Mouse (Mus musculus): ENCODE measurements around the gene Shld1. TPM values are rescaled to one million over a fixed set of nuclear protein-coding genes. Genes with fewer than 3 reads are reported as not detected.

Shld1 gene
- polyA plus RNA-seq, 1 experiment from 2014 or later, result 24.0 TPM

DNA sequence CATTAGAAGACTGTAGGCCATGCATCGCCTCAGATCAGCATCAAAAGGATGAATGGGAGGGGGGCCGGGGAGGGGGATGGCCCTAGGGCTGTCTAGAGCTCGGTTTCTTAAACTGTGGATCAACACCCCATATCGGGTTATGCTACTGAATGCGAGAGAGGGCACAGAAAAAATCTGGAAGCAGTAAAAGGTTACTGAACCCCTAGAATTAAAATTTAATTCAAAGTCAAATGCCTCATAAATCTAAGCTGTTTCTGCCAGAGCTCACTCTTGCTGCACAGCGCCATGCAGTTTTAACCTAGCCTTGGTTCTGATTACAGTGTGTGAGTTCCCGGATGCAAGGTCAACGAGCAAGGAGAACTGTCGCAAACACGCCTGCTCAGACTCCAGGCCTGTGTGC, 34.3 kb upstream of the Shld1 start:
- H3K27me3 ChIP-seq (ENCODE audit: control insufficient read depth, insufficient read depth, low read length), result no peaks in the 10 kb centered on the region
- H3K4me2 ChIP-seq (ENCODE audit: low read depth), result no peak overlapping the region
- no peak overlapping the region for H3K27ac ChIP-seq (ENCODE audit: low read depth, low read length)
- no peak for DNase-seq (ENCODE audit: low spot score)
- no peak; the same call in 1 of the 2 replicates for ATAC-seq (ENCODE audit: insufficient read depth, low FRiP score, low TSS enrichment)
- WGBS, result 54% methylated on average over 10 of the region's 10 CpGs
- no peak overlapping the region for H3K4me3 ChIP-seq (ENCODE audit: low read depth, low read length)
- no peaks in the 10 kb centered on the region for H3K9me3 ChIP-seq (ENCODE audit: control insufficient read depth, low read length)
- H3K4me1 ChIP-seq (ENCODE audit: control insufficient read depth, insufficient read depth, low read length), result no peaks in the 10 kb centered on the region
- H3K36me3 ChIP-seq (ENCODE audit: control insufficient read depth, insufficient read depth, low read length), result no peaks in the 10 kb centered on the region
- H3K9ac ChIP-seq (ENCODE audit: low read length), result no peak overlapping the region

- Histone ChIP-seq H3K4me2 (ENCODE audit: low read depth) (no peak overlapping the region), H3K4me1 (ENCODE audit: control insufficient read depth, insufficient read depth, low read length) (no peaks in the 10 kb centered on the region), H3K36me3 (ENCODE audit: control insufficient read depth, insufficient read depth, low read length) (no peaks in the 10 kb centered on the region), H3K27ac (ENCODE audit: low read depth, low read length) (no peak overlapping the region), H3K27me3 (ENCODE audit: control insufficient read depth, insufficient read depth, low read length) (no peaks in the 10 kb centered on the region), H3K9me3 (ENCODE audit: control insufficient read depth, low read length) (no peaks in the 10 kb centered on the region), H3K9ac (ENCODE audit: low read length) (no peak overlapping the region), H3K4me3 (ENCODE audit: low read depth, low read length) (no peak overlapping the region)
- no peak for ATAC-seq (ENCODE audit: insufficient read depth, low FRiP score, low TSS enrichment)
- DNase-seq (ENCODE audit: low spot score), result no peak
- WGBS, result 87% methylated on average over 6 of the region's 6 CpGs
Measured at GRCm38 (mm10) chr2:132654834-132655495, 31.8 kb upstream of the Shld1 start.

GRCm38 (mm10) chr2:132657186-132657585, 29.5 kb upstream of the Shld1 start:
- H3K4me1 ChIP-seq (ENCODE audit: control insufficient read depth, insufficient read depth, low read length), result no peaks in the 10 kb centered on the region
- H3K27ac ChIP-seq (ENCODE audit: low read depth, low read length), result no peak overlapping the region
- H3K9ac ChIP-seq (ENCODE audit: low read length), result no peak overlapping the region
- DNase-seq (ENCODE audit: low spot score), result no peak
- H3K36me3 ChIP-seq (ENCODE audit: control insufficient read depth, insufficient read depth, low read length), result no peaks in the 10 kb centered on the region
- no peak overlapping the region for H3K4me3 ChIP-seq (ENCODE audit: low read depth, low read length)
- ATAC-seq (ENCODE audit: insufficient read depth, low FRiP score, low TSS enrichment), result no peak
- H3K9me3 ChIP-seq (ENCODE audit: control insufficient read depth, low read length), result no peaks in the 10 kb centered on the region
- H3K27me3 ChIP-seq (ENCODE audit: control insufficient read depth, insufficient read depth, low read length), result no peaks in the 10 kb centered on the region
- H3K4me2 ChIP-seq (ENCODE audit: low read depth), result no peak overlapping the region
- 79% methylated on average over 2 of the region's 2 CpGs for WGBS

GRCm38 (mm10) chr2:132658412-132659120, 28.2 kb upstream of the Shld1 start:
- Histone ChIP-seq H3K4me1 (ENCODE audit: control insufficient read depth, insufficient read depth, low read length) (no peaks in the 10 kb centered on the region), H3K9me3 (ENCODE audit: control insufficient read depth, low read length) (no peaks in the 10 kb centered on the region), H3K27me3 (ENCODE audit: control insufficient read depth, insufficient read depth, low read length) (no peaks in the 10 kb centered on the region), H3K27ac (ENCODE audit: low read depth, low read length) (no peak overlapping the region), H3K4me2 (ENCODE audit: low read depth) (no peak overlapping the region), H3K9ac (ENCODE audit: low read length) (no peak overlapping the region), H3K4me3 (ENCODE audit: low read depth, low read length) (no peak overlapping the region), H3K36me3 (ENCODE audit: control insufficient read depth, insufficient read depth, low read length) (no peaks in the 10 kb centered on the region)
- no peak for DNase-seq (ENCODE audit: low spot score)
- ATAC-seq (ENCODE audit: insufficient read depth, low FRiP score, low TSS enrichment), result no peak
- WGBS, result 80% methylated on average over 9 of the region's 9 CpGs

DNA sequence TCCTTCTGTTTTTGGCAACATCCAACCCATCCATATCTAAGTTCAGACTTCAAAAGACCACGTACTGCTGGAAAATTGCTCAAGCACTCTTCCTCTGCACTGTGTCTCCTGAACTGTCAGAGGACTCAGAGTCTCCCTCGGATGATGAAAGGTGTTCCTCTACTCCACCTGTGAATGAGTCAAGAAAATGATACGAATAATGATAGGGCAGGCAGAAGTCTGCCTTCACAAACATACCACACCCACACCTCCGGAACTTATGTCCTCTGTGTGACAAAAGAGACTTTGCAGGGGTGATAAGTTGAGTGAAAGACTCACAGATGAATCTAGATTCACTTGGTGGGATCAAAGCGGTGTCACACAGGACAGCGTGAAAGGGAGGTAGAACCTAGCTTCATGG, 17.6 kb upstream of the Shld1 start:
- Histone ChIP-seq H3K27me3 (ENCODE audit: control insufficient read depth, insufficient read depth, low read length) (no peaks in the 10 kb centered on the region), H3K4me2 (ENCODE audit: low read depth) (no peak overlapping the region), H3K9me3 (ENCODE audit: control insufficient read depth, low read length) (no peaks in the 10 kb centered on the region), H3K36me3 (ENCODE audit: control insufficient read depth, insufficient read depth, low read length) (no peaks in the 10 kb centered on the region), H3K27ac (ENCODE audit: low read depth, low read length) (no peak overlapping the region), H3K9ac (ENCODE audit: low read length) (no peak overlapping the region), H3K4me1 (ENCODE audit: control insufficient read depth, insufficient read depth, low read length) (no peaks in the 10 kb centered on the region), H3K4me3 (ENCODE audit: low read depth, low read length) (no peak overlapping the region)
- ATAC-seq (ENCODE audit: insufficient read depth, low FRiP score, low TSS enrichment) (no peak), DNase-seq (ENCODE audit: low spot score) (no peak)
- 86% methylated on average over 6 of the region's 6 CpGs for WGBS

DNA sequence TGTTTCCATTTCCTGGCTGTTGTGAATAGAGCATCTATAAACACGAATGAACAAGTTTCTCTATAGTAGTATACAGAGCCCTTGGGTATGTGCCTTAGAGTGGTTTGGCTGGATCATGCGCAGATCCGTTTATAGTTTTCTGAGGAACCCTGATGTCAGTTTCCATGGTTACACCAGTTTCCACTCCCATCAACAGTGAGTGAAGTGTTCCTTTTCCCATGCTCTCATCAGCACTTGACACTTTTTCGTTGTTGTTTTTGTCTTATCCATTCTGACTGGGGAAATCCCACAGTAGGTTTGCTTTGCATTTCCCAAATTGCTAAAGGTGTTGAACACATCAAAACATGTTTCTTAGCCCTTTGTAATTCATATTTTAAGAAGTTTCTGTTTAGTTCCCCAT, 16.4 kb upstream of the Shld1 start:
- H3K27me3 ChIP-seq (ENCODE audit: control insufficient read depth, insufficient read depth, low read length), result no peaks in the 10 kb centered on the region
- H3K4me3 ChIP-seq (ENCODE audit: low read depth, low read length), result no peak overlapping the region
- DNase-seq (ENCODE audit: low spot score) (no peak), ATAC-seq (ENCODE audit: insufficient read depth, low FRiP score, low TSS enrichment) (no peak)
- H3K9ac ChIP-seq (ENCODE audit: low read length), result no peak overlapping the region
- no peak overlapping the region for H3K4me2 ChIP-seq (ENCODE audit: low read depth)
- no peaks in the 10 kb centered on the region for H3K9me3 ChIP-seq (ENCODE audit: control insufficient read depth, low read length)
- WGBS, result 84% methylated on average over 4 of the region's 4 CpGs
- no peaks in the 10 kb centered on the region for H3K36me3 ChIP-seq (ENCODE audit: control insufficient read depth, insufficient read depth, low read length)
- H3K27ac ChIP-seq (ENCODE audit: low read depth, low read length), result no peak overlapping the region
- no peaks in the 10 kb centered on the region for H3K4me1 ChIP-seq (ENCODE audit: control insufficient read depth, insufficient read depth, low read length)

DNA sequence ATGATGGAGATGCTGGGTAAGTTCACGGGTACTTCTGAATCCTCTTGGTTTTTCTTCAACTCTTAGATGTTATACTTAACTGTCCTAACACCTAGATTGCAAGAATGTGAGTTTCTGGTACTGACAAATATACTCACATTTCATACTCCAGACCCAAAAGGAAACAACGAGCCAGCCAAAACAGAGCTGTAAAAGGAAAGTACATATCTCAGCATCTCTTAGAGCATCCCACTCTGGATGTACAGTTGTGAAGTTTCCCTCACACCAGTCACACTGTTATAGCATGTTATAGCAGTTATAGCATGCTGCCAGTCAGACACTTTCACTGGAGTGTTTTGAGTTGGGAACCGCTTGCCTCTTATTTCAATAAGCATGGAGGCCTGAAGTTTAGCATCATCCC, 14.6 kb upstream of the Shld1 start:
- H3K9me3 ChIP-seq (ENCODE audit: control insufficient read depth, low read length), result no peaks in the 10 kb centered on the region
- no peaks in the 10 kb centered on the region for H3K36me3 ChIP-seq (ENCODE audit: control insufficient read depth, insufficient read depth, low read length)
- WGBS, result 95% methylated on average over 3 of the region's 3 CpGs
- H3K27ac ChIP-seq (ENCODE audit: low read depth, low read length), result no peak overlapping the region
- H3K4me3 ChIP-seq (ENCODE audit: low read depth, low read length), result no peak overlapping the region
- ATAC-seq (ENCODE audit: insufficient read depth, low FRiP score, low TSS enrichment), result no peak
- no peak overlapping the region for H3K4me2 ChIP-seq (ENCODE audit: low read depth)
- no peak overlapping the region for H3K9ac ChIP-seq (ENCODE audit: low read length)
- DNase-seq (ENCODE audit: low spot score), result no peak
- H3K4me1 ChIP-seq (ENCODE audit: control insufficient read depth, insufficient read depth, low read length), result no peaks in the 10 kb centered on the region
- H3K27me3 ChIP-seq (ENCODE audit: control insufficient read depth, insufficient read depth, low read length), result no peaks in the 10 kb centered on the region

- DNase-seq (ENCODE audit: low spot score) (no peak), ATAC-seq (ENCODE audit: insufficient read depth, low FRiP score, low TSS enrichment) (no peak)
- Histone ChIP-seq H3K9me3 (ENCODE audit: control insufficient read depth, low read length) (no peaks in the 10 kb centered on the region), H3K27me3 (ENCODE audit: control insufficient read depth, insufficient read depth, low read length) (no peaks in the 10 kb centered on the region), H3K9ac (ENCODE audit: low read length) (no peak overlapping the region), H3K27ac (ENCODE audit: low read depth, low read length) (no peak overlapping the region), H3K4me3 (ENCODE audit: low read depth, low read length) (no peak overlapping the region), H3K4me2 (ENCODE audit: low read depth) (no peak overlapping the region), H3K4me1 (ENCODE audit: control insufficient read depth, insufficient read depth, low read length) (no peaks in the 10 kb centered on the region), H3K36me3 (ENCODE audit: control insufficient read depth, insufficient read depth, low read length) (no peaks in the 10 kb centered on the region)
- 69% methylated on average over 4 of the region's 4 CpGs for WGBS
Measured at GRCm38 (mm10) chr2:132676111-132676510, 10.6 kb upstream of the Shld1 start.

GRCm38 (mm10) chr2:132685001-132685400, 1.7 kb upstream of the Shld1 start:
- H3K4me3 ChIP-seq (ENCODE audit: low read depth, low read length), result no peak overlapping the region
- H3K36me3 ChIP-seq (ENCODE audit: control insufficient read depth, insufficient read depth, low read length), result no peaks in the 10 kb centered on the region
- no peaks in the 10 kb centered on the region for H3K9me3 ChIP-seq (ENCODE audit: control insufficient read depth, low read length)
- H3K4me1 ChIP-seq (ENCODE audit: control insufficient read depth, insufficient read depth, low read length), result no peaks in the 10 kb centered on the region
- H3K4me2 ChIP-seq (ENCODE audit: low read depth), result no peak overlapping the region
- no peaks in the 10 kb centered on the region for H3K27me3 ChIP-seq (ENCODE audit: control insufficient read depth, insufficient read depth, low read length)
- DNase-seq (ENCODE audit: low spot score), result no peak
- no peak for ATAC-seq (ENCODE audit: insufficient read depth, low FRiP score, low TSS enrichment)
- no peak overlapping the region for H3K27ac ChIP-seq (ENCODE audit: low read depth, low read length)
- no peak overlapping the region for H3K9ac ChIP-seq (ENCODE audit: low read length)
